Mouse (Mus musculus) embryonic fibroblast, embryonic 13.5 days (primary cell): ENCODE data around the gene Phgdh.

ENCODE experiments used
- CTCF ChIP-seq: IDR thresholded peaks from 2 replicates; pipeline ENCODE4 v1.5.1; 2011; ENCODE audit warnings: mild to moderate bottlenecking, control low read depth, low read length, moderate library complexity, borderline replicate concordance; ENCODE audit not compliant: insufficient read depth
- POLR2A ChIP-seq: IDR thresholded peaks from 2 replicates; pipeline ENCODE4 v1.6.1; 2011; ENCODE audit warnings: low read depth, mild to moderate bottlenecking, control low read depth, low read length, moderate library complexity

GRCm38 (mm10) chr3:98334010-98334409 lies 5.8 kb downstream of the Phgdh start:
- no peak for TF ChIP-seq POLR2A
- no peak for TF ChIP-seq CTCF
